In genomic region chr2:60722514-60722913, GRCm38 (mm10) we compare ENCODE assay signal across 7 mouse cellular contexts. TPM values are rescaled to one million over a fixed set of nuclear protein-coding genes. Genes with fewer than 3 reads are reported as not detected.
DNase-seq lines count a peak whose midpoint lies in the region; ATAC-seq and TF ChIP-seq lines count a peak whose summit lies in the region.

TSS of gene Itgb6 (minus strand) at chr2:60722643.

- H3K9me3 ChIP-seq in midbrain, embryonic 11.5 days (ENCODE audit: control insufficient read depth, low read length), result no peaks in the 10 kb centered on the region
- no peaks in the 10 kb centered on the region for H3K9me3 ChIP-seq in midbrain, embryonic 10.5 days (replicated peaks)
- H3K9me3 ChIP-seq in intestine, embryonic 16.5 days (ENCODE audit: control insufficient read depth, low read length), result no peaks in the 10 kb centered on the region
- H3K9me3 ChIP-seq in midbrain, postnatal 0 days (ENCODE audit: low read length), result no peaks in the 10 kb centered on the region

- H3K9ac ChIP-seq in midbrain, embryonic 11.5 days (ENCODE audit: low read length), result no peak within 1 kb of the TSS
- H3K9ac ChIP-seq in intestine, embryonic 16.5 days (ENCODE audit: low read depth, low read length), result no peak within 1 kb of the TSS
- H3K9ac ChIP-seq in midbrain, postnatal 0 days (replicated peaks; ENCODE audit: low read length, poor library complexity, severe bottlenecking), result no peak within 1 kb of the TSS

- no peaks in the 10 kb centered on the region for H3K27me3 ChIP-seq in midbrain, embryonic 11.5 days (ENCODE audit: control insufficient read depth, insufficient read depth, low read length)
- no peaks in the 10 kb centered on the region; the same call in 1 of the 2 replicates for H3K27me3 ChIP-seq in midbrain, embryonic 10.5 days (ENCODE audit: low read depth, poor library complexity, severe bottlenecking)
- no peaks in the 10 kb centered on the region for H3K27me3 ChIP-seq in intestine, embryonic 16.5 days (replicated peaks; ENCODE audit: control insufficient read depth, insufficient read depth, low read length)
- H3K27me3 ChIP-seq in midbrain, postnatal 0 days (ENCODE audit: insufficient read depth, low read length), result no peaks in the 10 kb centered on the region

- intact Hi-C loops in gastrocnemius, postnatal 14 days (cut with DNase I; ENCODE audit: low total_unique reads), result no loop called here

- DNase-seq in midbrain, embryonic 11.5 days (ENCODE audit: low spot score, missing footprints), result no peak
- no peak for DNase-seq in midbrain, embryonic 10.5 days (ENCODE audit: low spot score)
- peak; percentile 61 for DNase-seq in gastrocnemius, postnatal 14 days
- peak; percentile 35 for DNase-seq in midbrain, postnatal 0 days (ENCODE audit: low spot score)
- DNase-seq in urinary bladder, postnatal 10 days (ENCODE audit: low spot score), result no peak
- DNase-seq in cerebellum, postnatal 4 days (ENCODE audit: low spot score in 2 of 2), result no peak

- H3K4me3 ChIP-seq in midbrain, embryonic 11.5 days (ENCODE audit: low read depth, low read length), result no peak within 1 kb of the TSS
- no peak within 1 kb of the TSS for H3K4me3 ChIP-seq in midbrain, embryonic 10.5 days
- H3K4me3 ChIP-seq in intestine, embryonic 16.5 days (ENCODE audit: low read length), result no peak within 1 kb of the TSS
- H3K4me3 ChIP-seq in midbrain, postnatal 0 days (ENCODE audit: low read depth, low read length), result no peak within 1 kb of the TSS

- TF ChIP-seq CTCF in midbrain, postnatal 0 days (IDR thresholded peaks at IDR 0.05), result no peak

- WGBS in midbrain, embryonic 11.5 days, result 79% methylated on average over 14 of the region's 14 CpGs
- WGBS in midbrain, embryonic 10.5 days, result 92% methylated on average over 14 of the region's 14 CpGs
- 69% methylated on average over 14 of the region's 14 CpGs for WGBS in intestine, embryonic 16.5 days
- 58% methylated on average over 14 of the region's 14 CpGs for WGBS in midbrain, postnatal 0 days

- H3K4me2 ChIP-seq in midbrain, embryonic 11.5 days, result no peak within 1 kb of the TSS
- no peak within 1 kb of the TSS for H3K4me2 ChIP-seq in intestine, embryonic 16.5 days (ENCODE audit: low read depth, low read length)
- H3K4me2 ChIP-seq in midbrain, postnatal 0 days (ENCODE audit: low read depth, low read length, poor library complexity, severe bottlenecking), result peak within 1 kb of the TSS; percentile 26; the same call in 1 of the 2 replicates

- ATAC-seq in midbrain, embryonic 11.5 days (ENCODE audit: low FRiP score), result peak; percentile 54
- ATAC-seq in intestine, embryonic 16.5 days, result no peak
- no peak for ATAC-seq in midbrain, postnatal 0 days (ENCODE audit: low FRiP score)

- no peak within 1 kb of the TSS for H3K27ac ChIP-seq in midbrain, embryonic 11.5 days (ENCODE audit: low read depth, low read length)
- H3K27ac ChIP-seq in midbrain, embryonic 10.5 days (replicated peaks), result no peak within 1 kb of the TSS
- no peak within 1 kb of the TSS for H3K27ac ChIP-seq in intestine, embryonic 16.5 days (ENCODE audit: low read length)
- no peak within 1 kb of the TSS for H3K27ac ChIP-seq in midbrain, postnatal 0 days (ENCODE audit: low read depth, low read length)

- no peaks in the 10 kb centered on the region for H3K4me1 ChIP-seq in midbrain, embryonic 11.5 days (ENCODE audit: control insufficient read depth, insufficient read depth, low read length)
- no peaks in the 10 kb centered on the region for H3K4me1 ChIP-seq in midbrain, embryonic 10.5 days
- H3K4me1 ChIP-seq in intestine, embryonic 16.5 days (ENCODE audit: control insufficient read depth, insufficient read depth, low read length), result peaks cover 6% of the 10 kb centered on the region; the same call in 1 of the 2 replicates
- H3K4me1 ChIP-seq in midbrain, postnatal 0 days (ENCODE audit: insufficient read depth, low read length), result no peaks in the 10 kb centered on the region

- H3K36me3 ChIP-seq in midbrain, embryonic 11.5 days (ENCODE audit: control insufficient read depth, insufficient read depth, low read length), result no peaks in the 10 kb centered on the region
- H3K36me3 ChIP-seq in midbrain, embryonic 10.5 days, result no peaks in the 10 kb centered on the region
- no peaks in the 10 kb centered on the region for H3K36me3 ChIP-seq in intestine, embryonic 16.5 days (ENCODE audit: control insufficient read depth, insufficient read depth, low read length)
- H3K36me3 ChIP-seq in midbrain, postnatal 0 days (ENCODE audit: insufficient read depth, low read length), result no peaks in the 10 kb centered on the region

RNA-seq across cellular contexts. Expression of gene Itgb6, which starts in this region (rescaled TPM):
- polyA plus RNA-seq in midbrain, embryonic 11.5 days (2014; fragmentation: Nextera tagmentation; extraction: Ambion mirVana), result 0.28 and 0.40 TPM in 2 replicates
- 0.36 and 0.51 TPM in 2 replicates for polyA plus RNA-seq in midbrain, embryonic 10.5 days (2016; fragmentation: Nextera tagmentation; extraction: Ambion mirVana)
- total RNA-seq in gastrocnemius, postnatal 14 days (2021), result 10 to 100 TPM; 18.1 to 26.3 TPM
- polyA plus RNA-seq in intestine, embryonic 16.5 days (2015; fragmentation: Nextera tagmentation; extraction: Ambion mirVana), result 11.4 and 12.6 TPM in 2 replicates
- 0.14 and 0.22 TPM in 2 replicates for total RNA-seq in midbrain, postnatal 0 days (2014; rRNA removed)
- polyA plus RNA-seq in midbrain, postnatal 0 days (2015; fragmentation: Nextera tagmentation; extraction: Ambion mirVana), result 0.04 and 0.33 TPM in 2 replicates

Comparison
In these comparisons a context has a peak if more than half of its experiments do, and no peak if none do; other contexts are left out.
1. RNA of gene Itgb6 (total RNA-seq): 18.1 to 26.3 TPM in gastrocnemius, postnatal 14 days; 0.14 to 0.22 TPM in midbrain, postnatal 0 days; every median in the first group is over 10 times any median in the second.
2. Peak in ATAC-seq in midbrain, embryonic 11.5 days; RNA of the gene not detected or under 1 TPM.
3. Peak in DNase-seq and H3K4me2 ChIP-seq in midbrain, postnatal 0 days; RNA of the gene not detected or under 1 TPM.